Mouse (Mus musculus) midbrain, embryonic 13.5 days (tissue): Measurements from ENCODE around the gene Dhcr7. TPM values are rescaled to one million over a fixed set of nuclear protein-coding genes. Genes with fewer than 3 reads are reported as not detected.

ENCODE experiments used
- microRNA-seq: library from miRNA; unstranded; fragments of <30 nt; microRNA quantifications from one replicate; pipeline ENCODE4, GENCODE M21; 2016
- polyA plus RNA-seq: library from polyadenylated mRNA; unstranded; fragments of >200 nt; fragmentation: Nextera tagmentation; extraction: Ambion mirVana; gene quantifications from 2 replicates; pipeline ENCODE4 v1.2.1, GENCODE M21; 2015

Gene Dhcr7
- polyA plus RNA-seq, 1 experiment from 2014 or later = 60.0 TPM

Small RNAs within 50 kb of the gene (microRNA-seq; reads per million reads assigned to microRNA genes)
- gene Gm22064 = not detected

Other genes with a start within 250 kb of the Dhcr7 start
- gene Cars, start 223.1 kb upstream of the Dhcr7 start, polyA plus RNA-seq = 63.3 and 68.9 TPM in 2 replicates
- 0.08 and 0.13 TPM in 2 replicates for gene Tnfrsf26, start 194.4 kb upstream of the Dhcr7 start, polyA plus RNA-seq
- 3.9 and 4.5 TPM in 2 replicates for gene Tnfrsf22, start 173.5 kb upstream of the Dhcr7 start, polyA plus RNA-seq
- 0.50 and 1.2 TPM in 2 replicates for gene Tnfrsf23, start 137.3 kb upstream of the Dhcr7 start, polyA plus RNA-seq
- 27.0 and 27.3 TPM in 2 replicates for gene Osbpl5, start 66.2 kb upstream of the Dhcr7 start, polyA plus RNA-seq
- not detected in 2 replicates for gene Mrgprg, start 56.2 kb upstream of the Dhcr7 start, polyA plus RNA-seq
- gene Mrgpre, start 38.6 kb upstream of the Dhcr7 start, polyA plus RNA-seq = 3.8 and 4.7 TPM in 2 replicates
- 7.7 and 8.1 TPM in 2 replicates for gene Nadsyn1, start 296 bp upstream of the Dhcr7 start, polyA plus RNA-seq
- not detected in 2 replicates for gene Gm498, start 43.7 kb downstream of the Dhcr7 start, polyA plus RNA-seq
- gene Shank2, start 178.8 kb downstream of the Dhcr7 start, polyA plus RNA-seq = 5.8 and 6.3 TPM in 2 replicates